Mouse (Mus musculus): ENCODE results near the gene Gmds. TPM values are rescaled to one million over a fixed set of nuclear protein-coding genes. Genes with fewer than 3 reads are reported as not detected.

The Gmds gene
- total RNA-seq, 4 experiments from 2014 or later = 11.3 to 15.6 (median 12.9) TPM

- no peak for DNase-seq (ENCODE audit: low spot score in 2 of 2)
Observed at GRCm38 (mm10) chr13:31958346-31959335, 379.9 kb downstream of the Gmds start.

GRCm38 (mm10) chr13:31956584-31956983 is 382.0 kb downstream of the Gmds start:
- DNase-seq (ENCODE audit: low spot score in 2 of 2) = no peak

- no peak for DNase-seq (ENCODE audit: low spot score in 2 of 2)
Observed at GRCm38 (mm10) chr13:31956112-31956511, 382.4 kb downstream of the Gmds start.

- no peak for DNase-seq (ENCODE audit: low spot score in 2 of 2)
Observed at GRCm38 (mm10) chr13:31955171-31955570, 383.4 kb downstream of the Gmds start.

DNA sequence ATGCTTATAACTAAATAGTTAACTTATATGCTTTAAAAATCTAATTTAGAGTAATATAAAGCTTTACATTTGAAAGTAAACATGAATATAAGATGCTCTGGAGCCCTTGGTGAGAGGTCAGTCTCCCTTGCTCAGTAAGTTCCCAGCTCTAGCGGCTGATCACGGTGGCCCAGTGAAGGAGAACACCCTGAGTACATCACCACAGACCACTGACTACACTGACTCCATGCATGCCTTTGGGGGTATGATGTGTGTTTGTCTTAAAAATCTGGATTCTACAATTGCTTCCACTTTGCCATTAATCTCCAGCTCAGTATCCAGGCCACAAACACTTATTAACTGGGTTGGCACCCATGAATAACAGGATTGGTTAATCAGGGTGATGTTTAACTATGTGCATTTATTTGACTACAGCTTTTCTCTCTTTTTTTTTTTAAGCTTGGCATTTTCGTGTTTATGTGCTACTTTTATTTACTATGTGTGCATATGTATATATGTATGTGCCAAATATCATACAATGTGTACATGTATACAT is 393.8 kb downstream of the Gmds start:
- no peak for DNase-seq (ENCODE audit: low spot score in 2 of 2)

- no peak for DNase-seq (ENCODE audit: low spot score in 2 of 2)
Observed at GRCm38 (mm10) chr13:31943482-31944275, 394.9 kb downstream of the Gmds start.

GRCm38 (mm10) chr13:31929299-31929698 is 409.2 kb downstream of the Gmds start:
- DNase-seq (ENCODE audit: low spot score in 2 of 2) = no peak

DNA sequence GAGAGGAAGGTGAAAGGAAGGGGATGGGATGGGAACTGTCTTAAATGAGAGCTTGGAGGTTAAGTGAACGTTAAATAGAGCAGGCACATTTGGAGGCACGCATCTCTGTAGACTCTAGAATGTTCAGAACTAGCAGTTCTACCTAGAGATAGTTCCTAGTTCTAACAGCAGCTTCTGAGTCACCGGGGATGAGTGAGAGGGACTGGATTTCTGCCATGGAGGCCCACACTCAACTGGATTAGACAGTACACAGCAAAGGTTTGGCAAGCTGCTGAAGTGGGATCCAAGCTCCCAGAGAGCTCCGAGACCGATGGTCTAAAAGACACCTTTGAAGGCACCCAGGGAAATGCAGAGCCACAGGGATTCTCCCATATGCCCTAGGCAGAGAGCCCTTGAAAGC is 411.9 kb downstream of the Gmds start:
- DNase-seq (ENCODE audit: low spot score in 2 of 2) = peak; percentile 8 to 76

DNA sequence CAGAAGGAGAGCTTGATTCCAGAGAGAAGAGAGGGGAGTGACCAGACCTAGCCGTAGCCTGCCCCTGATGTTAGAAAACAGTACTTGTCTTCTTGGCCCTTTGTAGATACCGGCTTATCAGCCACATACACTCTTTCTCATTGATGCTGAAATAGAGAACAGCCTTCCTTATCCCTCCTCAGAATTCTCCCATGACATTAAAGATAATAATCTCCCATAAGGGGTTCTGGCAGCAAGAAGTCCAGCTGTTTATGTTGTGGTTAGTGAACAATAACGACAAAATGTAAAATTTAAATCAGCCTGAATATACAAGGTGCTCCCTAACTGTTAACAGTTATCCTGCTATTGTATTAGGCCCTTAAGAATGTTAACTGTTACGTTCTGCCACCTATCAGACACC is 414.0 kb downstream of the Gmds start:
- no peak for DNase-seq (ENCODE audit: low spot score in 2 of 2)

GRCm38 (mm10) chr13:31919716-31920115 is 418.8 kb downstream of the Gmds start:
- DNase-seq (ENCODE audit: low spot score in 2 of 2) = no peak

DNA sequence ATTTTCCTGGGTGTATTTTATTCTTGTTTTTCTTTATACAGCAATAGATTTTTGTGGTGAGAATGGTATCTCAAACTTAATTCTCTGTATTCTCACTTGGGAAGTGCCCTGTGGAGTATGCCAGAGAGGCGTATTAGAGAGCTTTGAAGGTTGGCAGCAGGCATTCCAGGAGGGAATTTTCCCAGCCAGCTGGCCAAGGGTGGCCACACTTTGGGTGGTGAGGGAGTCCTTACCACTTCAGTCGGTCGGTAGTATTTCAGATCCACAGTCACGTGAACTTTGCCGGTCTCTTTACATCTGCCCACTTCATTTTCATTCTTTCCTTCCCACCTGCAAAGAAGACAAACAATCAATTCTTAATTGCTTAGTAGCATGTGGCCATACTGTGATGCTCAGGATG is 421.2 kb downstream of the Gmds start:
- no peak for DNase-seq (ENCODE audit: low spot score in 2 of 2)

- no peak for DNase-seq (ENCODE audit: low spot score in 2 of 2)
Observed at GRCm38 (mm10) chr13:31915748-31916147, 422.8 kb downstream of the Gmds start.

DNA sequence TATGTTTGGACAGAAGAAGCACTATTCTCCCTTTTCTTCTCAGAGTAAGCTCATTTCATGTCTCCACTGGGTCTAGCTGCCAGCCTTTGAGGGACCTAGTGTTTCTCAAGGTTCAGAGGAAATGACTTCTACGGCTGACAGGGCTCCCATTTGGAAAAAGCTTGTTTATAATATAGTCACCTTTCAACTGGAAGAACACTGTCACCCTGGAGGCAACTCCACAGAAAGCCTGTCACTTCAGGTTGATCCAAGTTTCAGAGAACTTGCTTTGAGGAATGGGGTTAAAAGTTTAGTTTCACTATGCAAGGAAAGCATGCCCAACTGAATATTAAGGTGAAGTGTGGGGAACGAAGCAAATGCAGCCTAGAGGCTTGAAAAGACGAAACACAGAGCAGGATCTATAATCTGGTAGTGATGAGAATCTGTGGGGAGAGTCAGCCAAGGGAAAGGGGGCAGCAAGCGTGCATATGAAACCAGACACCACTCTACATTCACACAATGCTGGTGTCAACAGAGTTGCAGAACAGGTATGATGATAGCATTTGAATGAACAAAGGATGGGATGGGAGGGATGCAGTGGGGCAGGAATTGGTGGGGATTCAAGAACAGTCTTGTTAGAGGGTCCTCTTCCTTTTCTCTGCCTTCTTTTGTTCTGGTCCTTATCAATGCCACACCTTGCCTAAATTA is 423.5 kb downstream of the Gmds start:
- no peak for DNase-seq (ENCODE audit: low spot score in 2 of 2)

GRCm38 (mm10) chr13:31911956-31912355 is 426.6 kb downstream of the Gmds start:
- no peak for DNase-seq (ENCODE audit: low spot score in 2 of 2)

GRCm38 (mm10) chr13:31911362-31911761 is 427.2 kb downstream of the Gmds start:
- no peak for DNase-seq (ENCODE audit: low spot score in 2 of 2)

DNA sequence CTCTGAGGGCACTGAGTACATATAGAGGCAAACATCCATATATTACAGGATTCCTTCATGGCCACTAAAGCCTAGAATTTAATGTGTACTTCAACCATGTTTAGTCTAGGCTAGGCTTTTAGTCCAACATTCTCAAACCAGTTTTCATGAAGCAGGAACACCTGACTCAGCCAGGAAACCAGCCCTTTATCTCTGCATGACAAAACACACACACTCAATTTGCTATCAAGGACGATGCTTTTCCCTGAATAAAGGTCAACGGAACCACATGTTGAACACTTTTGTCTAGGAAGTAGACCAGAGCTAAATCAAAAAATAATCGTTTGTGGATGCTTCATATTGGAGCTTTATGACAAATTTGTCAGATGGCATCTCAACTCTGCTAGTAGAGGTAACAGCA is 429.5 kb downstream of the Gmds start:
- DNase-seq (ENCODE audit: low spot score in 2 of 2) = no peak

DNA sequence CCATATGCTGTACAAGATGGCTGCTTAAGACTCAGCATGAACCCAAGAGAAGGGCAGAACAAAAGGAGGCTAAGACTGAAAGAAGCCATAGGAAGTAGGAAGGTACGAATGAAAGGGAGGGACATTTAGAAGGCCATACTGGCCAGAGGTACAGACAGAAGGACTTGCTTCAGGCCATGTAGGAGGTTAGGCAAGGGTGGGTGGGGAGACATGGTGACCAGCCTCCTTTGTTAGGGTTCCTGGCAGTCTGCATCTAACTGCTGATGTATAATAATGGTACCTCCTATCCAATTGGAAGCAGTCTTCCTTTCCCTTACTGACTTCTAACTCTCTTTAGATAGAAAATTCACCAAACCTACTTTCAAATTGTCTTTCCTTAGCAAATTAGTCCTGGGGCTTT is 432.0 kb downstream of the Gmds start:
- DNase-seq (ENCODE audit: low spot score in 2 of 2) = no peak

- DNase-seq (ENCODE audit: low spot score in 2 of 2) = peak in 1 of 2 experiments; percentile 18
Observed at GRCm38 (mm10) chr13:31900191-31900590, 438.3 kb downstream of the Gmds start.

DNA sequence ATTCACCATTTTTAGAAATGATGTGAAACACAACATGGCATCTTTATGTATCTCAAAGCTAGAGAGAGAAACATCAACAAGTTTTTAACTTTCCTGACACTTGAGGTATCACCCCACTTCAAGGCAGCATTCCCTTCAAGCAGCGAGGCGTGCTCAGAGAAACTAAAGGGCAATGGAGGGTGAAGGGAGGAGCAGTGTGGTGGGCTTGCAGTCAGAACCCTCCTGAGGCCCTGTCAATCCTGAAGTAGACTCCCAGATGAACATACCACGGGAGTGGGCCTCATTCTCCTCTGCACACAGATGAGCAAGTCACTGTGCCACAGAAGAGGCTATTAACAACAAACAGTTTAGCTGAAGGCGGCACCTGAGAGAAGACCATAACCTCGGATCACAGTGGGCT is 439.1 kb downstream of the Gmds start:
- DNase-seq (ENCODE audit: low spot score in 2 of 2) = no peak

DNA sequence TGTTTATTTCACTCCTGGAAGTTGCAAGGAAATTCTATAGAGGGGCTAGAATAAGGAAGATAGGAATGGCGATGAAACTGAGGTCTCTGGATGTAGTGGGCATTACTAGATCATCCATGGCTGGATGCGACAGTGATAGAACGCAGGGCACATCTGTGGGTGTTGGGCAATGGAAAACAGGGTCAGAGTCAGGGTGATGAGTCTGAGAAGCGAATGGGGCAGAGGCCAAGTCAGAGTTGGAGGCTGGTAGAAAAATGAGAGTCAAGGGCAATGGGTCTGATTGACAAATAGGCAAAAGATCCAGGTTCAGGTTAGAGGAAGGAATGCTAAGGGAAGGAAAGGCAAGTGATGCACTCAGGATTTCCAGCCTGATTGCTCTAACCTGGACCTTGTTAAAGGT is 441.0 kb downstream of the Gmds start:
- DNase-seq (ENCODE audit: low spot score in 2 of 2) = no peak

DNA sequence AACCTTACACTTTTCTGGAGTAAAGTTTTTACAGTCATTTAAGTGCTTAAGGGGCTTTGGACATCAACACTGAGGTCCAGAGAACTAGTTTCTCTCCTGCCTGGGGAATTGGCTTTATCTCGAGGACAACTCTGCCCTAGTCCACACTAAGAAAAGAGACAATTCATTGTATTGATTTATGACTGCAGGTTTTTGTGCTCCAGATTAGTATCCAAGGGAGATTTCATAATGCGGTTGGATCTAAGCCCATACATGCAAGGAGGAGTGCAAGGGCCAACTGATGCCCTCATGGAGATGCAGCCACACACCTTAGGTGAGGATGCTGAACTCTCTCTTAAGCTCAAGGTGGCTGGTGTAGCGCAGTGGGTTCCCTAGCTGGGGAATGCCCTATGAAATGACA is 444.0 kb downstream of the Gmds start:
- DNase-seq (ENCODE audit: low spot score in 2 of 2) = no peak
